Mouse (Mus musculus) embryonic facial prominence, embryonic 15.5 days (tissue): Measurements from ENCODE around the gene Prx. TPM values are rescaled to one million over a fixed set of nuclear protein-coding genes. Genes with fewer than 3 reads are reported as not detected.

Experiments
- ATAC-seq: fragments of 200-750 bp; cut with Nextera tagmentation; 2 replicates; pipeline ENCODE4 v1.8.0; 2017; ENCODE audit warnings: low read depth, moderate TSS enrichment; ENCODE audit not compliant: insufficient number of reproducible peaks, low FRiP score, low TSS enrichment
- H3K27ac ChIP-seq: fragments of 300-500 bp; sonication (generic); replicated peaks from 2 replicates; pipeline ENCODE4 v1.5.1; 2015; ENCODE audit warnings: mild to moderate bottlenecking, inconsistent platforms
- H3K27me3 ChIP-seq: fragments of 300-500 bp; sonication (generic); 2 replicates; pipeline ENCODE4 v1.6.1; 2015; ENCODE audit warnings: inconsistent platforms
- H3K36me3 ChIP-seq: fragments of 300-500 bp; sonication (generic); 2 replicates; pipeline ENCODE4 v1.6.1; 2015; ENCODE audit warnings: mild to moderate bottlenecking, inconsistent platforms
- H3K4me1 ChIP-seq: fragments of 300-500 bp; sonication (generic); 2 replicates; pipeline ENCODE4 v1.6.1; 2015; ENCODE audit warnings: inconsistent platforms
- H3K4me2 ChIP-seq: fragments of 300-500 bp; sonication (generic); replicated peaks from 2 replicates; pipeline ENCODE4 v1.6.1; 2015; ENCODE audit warnings: mild to moderate bottlenecking, inconsistent platforms
- H3K4me3 ChIP-seq: fragments of 300-500 bp; sonication (generic); replicated peaks from 2 replicates; pipeline ENCODE4 v1.5.1; 2015; ENCODE audit warnings: mild to moderate bottlenecking, inconsistent platforms
- H3K9ac ChIP-seq: fragments of 300-500 bp; sonication (generic); 2 replicates; pipeline ENCODE4 v1.6.1; 2015; ENCODE audit warnings: inconsistent platforms
- H3K9me3 ChIP-seq: fragments of 300-500 bp; sonication (generic); replicated peaks from 2 replicates; pipeline ENCODE4 v1.6.1; 2016; ENCODE audit warnings: inconsistent platforms
- WGBS: fragments of 180-500 bp; shearing (Covaris S2); methylation state at CpG from one replicate; pipeline ENCODE4 v1.1.7; 2015; 5-methylcytosine and 5-hydroxymethylcytosine counted together
- polyA plus RNA-seq: library from polyadenylated mRNA; unstranded; fragments of >200 nt; fragmentation: Nextera tagmentation; extraction: Ambion mirVana; gene quantifications from 2 replicates; pipeline ENCODE4 v1.2.1, GENCODE M21; 2015

The Prx gene
- polyA plus RNA-seq, 1 experiment from 2014 or later = 5.1 TPM

DNA sequence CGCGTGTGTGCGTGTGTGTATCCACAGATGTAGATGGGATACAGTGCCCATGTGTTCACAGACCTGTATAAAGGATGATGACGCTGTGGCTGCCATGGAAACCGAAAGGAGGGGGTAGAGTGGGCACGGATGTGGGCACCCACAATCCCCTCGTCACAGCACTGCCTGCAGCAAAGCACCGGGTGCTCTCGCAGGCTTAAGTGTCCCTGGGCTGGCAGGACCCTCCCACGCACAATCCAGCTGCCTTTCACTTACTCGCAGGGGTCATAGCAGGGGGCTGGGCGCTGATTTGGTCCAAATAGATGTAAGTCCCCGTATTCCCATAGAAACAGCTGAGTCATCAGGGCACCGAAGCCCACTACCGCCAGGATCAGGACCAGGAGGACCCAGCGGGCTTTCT is 42.3 kb downstream of the Prx start:
- Histone ChIP-seq H3K4me2 (0 out of 2 replicates have a peak overlapping the region, but pooled peaks have one; percentile 89), H3K27me3 (no peaks in the 10 kb centered on the region), H3K9me3 (no peaks in the 10 kb centered on the region), H3K36me3 (peaks cover 37% of the 10 kb centered on the region), H3K4me1 (peaks cover 17% of the 10 kb centered on the region), H3K9ac (no peak overlapping the region), H3K27ac (no peak overlapping the region), H3K4me3 (no peak overlapping the region)
- 78% methylated on average over 16 of the region's 16 CpGs for WGBS
- no peak for ATAC-seq

DNA sequence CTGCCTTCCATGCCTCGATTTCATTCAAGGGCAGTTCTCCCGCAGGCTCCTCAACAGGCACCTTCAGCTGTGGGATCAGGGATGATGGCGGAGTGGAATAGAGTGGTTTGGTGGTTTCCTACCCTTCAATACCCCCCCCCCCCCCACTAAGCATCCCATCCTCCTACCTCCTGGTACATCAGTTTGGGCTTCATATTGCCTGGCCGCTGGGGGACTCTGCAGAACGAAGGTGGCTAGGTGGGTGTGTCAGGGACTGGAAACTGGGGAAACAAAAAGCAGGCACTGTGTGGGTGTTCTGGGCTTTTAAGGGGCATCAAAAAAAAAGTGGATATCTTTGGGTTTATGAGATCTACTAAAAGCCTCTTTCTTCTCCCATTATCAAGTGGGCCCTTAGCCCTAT is 42.8 kb downstream of the Prx start:
- Histone ChIP-seq H3K4me2 (peak overlapping the region; percentile 89), H3K4me3 (peak overlapping the region; percentile 56), H3K9me3 (no peaks in the 10 kb centered on the region), H3K36me3 (peaks cover 33% of the 10 kb centered on the region), H3K9ac (peak overlapping the region; percentile 39; the same call in 1 of the 2 replicates), H3K27me3 (no peaks in the 10 kb centered on the region), H3K4me1 (peaks cover 17% of the 10 kb centered on the region), H3K27ac (no peak overlapping the region)
- WGBS = 53% methylated on average over 5 of the region's 5 CpGs
- ATAC-seq = no peak

DNA sequence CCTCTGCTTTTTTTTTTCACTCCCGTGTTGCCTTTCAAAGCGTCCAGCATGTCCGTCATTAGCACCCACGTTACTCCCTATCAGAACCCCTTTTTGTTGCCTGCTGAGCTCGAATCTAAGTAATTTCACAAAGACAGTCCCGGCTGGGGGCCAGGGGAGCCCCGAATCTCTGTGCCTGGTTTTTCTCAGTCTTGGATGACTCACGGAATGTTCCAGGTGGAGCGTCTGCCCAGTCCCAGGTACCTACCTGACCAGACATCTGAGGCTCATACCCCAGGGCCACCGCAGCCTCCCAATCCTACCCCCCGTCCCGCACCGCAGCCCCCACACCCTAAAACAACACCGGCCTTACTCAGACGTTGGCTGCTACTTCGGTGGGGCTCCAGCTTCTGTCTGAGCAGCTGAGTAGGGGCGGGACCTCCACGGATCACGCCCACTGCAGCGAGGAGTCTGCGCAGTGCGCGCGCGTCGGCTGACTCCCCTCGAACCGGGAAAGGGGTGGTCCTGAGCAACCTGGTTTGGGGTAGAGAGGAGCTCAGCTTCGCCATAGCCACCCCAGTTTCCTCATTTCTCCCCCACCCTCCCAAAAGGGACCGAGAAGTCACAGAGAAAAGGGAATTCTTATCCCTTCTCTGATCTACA is 43.4 kb downstream of the Prx start:
- peaks cover 17% of the 10 kb centered on the region for H3K4me1 ChIP-seq
- ATAC-seq = peak; percentile 88
- H3K4me3 ChIP-seq = peak overlapping the region; percentile 56
- peak overlapping the region; percentile 89 for H3K4me2 ChIP-seq
- no peaks in the 10 kb centered on the region for H3K9me3 ChIP-seq
- 1% methylated on average over 30 of the region's 30 CpGs for WGBS
- H3K36me3 ChIP-seq = peaks cover 27% of the 10 kb centered on the region
- no peaks in the 10 kb centered on the region for H3K27me3 ChIP-seq
- peak overlapping the region; percentile 48; the same call in 1 of the 2 replicates for H3K27ac ChIP-seq
- peak overlapping the region; percentile 39 for H3K9ac ChIP-seq

DNA sequence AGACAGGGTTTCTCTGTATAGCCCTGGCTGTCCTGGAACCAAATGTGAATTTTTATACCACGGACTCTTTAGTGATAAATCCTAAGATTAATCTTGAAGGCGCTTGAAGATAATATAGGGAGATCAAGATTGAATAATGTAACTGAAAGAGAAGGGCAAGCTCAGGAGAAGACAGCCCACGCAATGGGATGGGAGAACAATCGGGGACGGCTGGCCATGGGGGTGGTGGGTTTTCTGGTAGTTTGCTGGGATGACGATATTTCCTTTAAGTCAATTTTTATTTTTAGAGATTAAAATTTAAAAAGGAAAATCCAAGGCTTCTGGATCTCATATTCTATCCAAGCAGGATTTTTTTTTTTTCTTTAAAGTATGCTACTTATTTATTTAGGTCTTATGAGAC is 43.9 kb downstream of the Prx start:
- Histone ChIP-seq H3K9me3 (no peaks in the 10 kb centered on the region), H3K27ac (peak overlapping the region; percentile 48; the same call in 1 of the 2 replicates), H3K36me3 (peaks cover 21% of the 10 kb centered on the region), H3K4me2 (peak overlapping the region; percentile 89), H3K27me3 (no peaks in the 10 kb centered on the region), H3K4me3 (peak overlapping the region; percentile 56), H3K4me1 (peaks cover 17% of the 10 kb centered on the region), H3K9ac (peak overlapping the region; percentile 39; the same call in 1 of the 2 replicates)
- no peak for ATAC-seq
- 50% methylated on average over 6 of the region's 6 CpGs for WGBS

DNA sequence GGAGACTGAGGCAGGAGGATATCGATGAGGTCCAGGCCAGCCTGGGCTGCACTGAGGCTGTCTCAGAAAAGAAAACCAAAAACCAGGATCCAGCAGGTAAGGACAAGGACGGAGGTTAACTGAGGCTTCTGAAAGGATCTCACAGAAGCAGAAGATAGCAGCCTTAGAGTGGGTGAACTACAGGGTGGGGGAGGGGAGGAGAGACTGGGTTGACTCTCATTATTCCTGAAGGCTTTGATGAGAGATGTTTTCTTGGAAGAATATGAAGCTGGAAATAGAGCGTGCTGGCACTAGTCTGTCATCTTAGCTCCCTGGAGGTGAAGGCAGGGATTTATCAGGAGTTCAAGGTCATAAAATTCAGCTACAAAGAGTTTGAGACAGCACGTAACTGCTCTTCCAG is 44.7 kb downstream of the Prx start:
- H3K36me3 ChIP-seq = peaks cover 19% of the 10 kb centered on the region

DNA sequence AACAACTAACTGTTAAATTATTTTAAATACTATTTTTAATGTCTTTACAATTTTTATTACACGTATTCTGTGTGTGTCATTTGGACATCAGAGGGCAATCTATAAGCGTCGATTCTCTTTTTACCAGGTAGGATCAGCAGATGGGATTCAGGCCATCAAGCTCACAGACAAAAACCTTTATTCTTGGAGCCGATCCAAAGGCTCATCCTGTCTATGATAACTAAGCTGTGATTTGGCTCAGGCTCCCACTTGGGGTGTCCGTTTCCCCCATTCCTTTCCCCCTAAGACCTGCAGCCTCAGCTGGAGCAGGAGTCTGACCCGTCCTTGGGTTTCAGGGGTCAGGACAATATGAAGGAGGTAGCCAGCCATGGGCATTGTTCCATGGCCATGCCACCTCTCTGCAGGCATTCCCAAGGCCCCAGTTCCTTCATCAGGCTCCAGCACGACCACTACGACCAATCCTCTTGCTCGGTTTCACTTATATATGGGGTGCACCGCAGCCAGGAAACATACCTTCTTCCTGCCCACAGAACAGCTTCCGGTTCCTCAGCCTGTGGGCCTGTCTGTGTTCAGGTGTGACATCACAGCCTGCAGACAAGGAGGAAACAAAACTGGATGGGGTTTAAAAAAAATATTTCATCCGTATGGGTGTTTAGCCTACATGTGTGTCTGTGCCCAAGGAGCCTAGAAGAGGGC is 45.7 kb downstream of the Prx start:
- Histone ChIP-seq H3K4me3 (no peak overlapping the region), H3K4me2 (no peak overlapping the region), H3K9me3 (no peaks in the 10 kb centered on the region), H3K36me3 (peaks cover 10% of the 10 kb centered on the region), H3K4me1 (peaks cover 17% of the 10 kb centered on the region), H3K27ac (no peak overlapping the region), H3K9ac (no peak overlapping the region), H3K27me3 (no peaks in the 10 kb centered on the region)
- no peak for ATAC-seq
- 80% methylated on average over 12 of the region's 12 CpGs for WGBS

More for the DNA sequence above, 44.7 kb downstream of the Prx start:
- no peaks in the 10 kb centered on the region for H3K9me3 ChIP-seq
- no peak for ATAC-seq
- H3K27ac ChIP-seq = no peak overlapping the region
- H3K4me1 ChIP-seq = peaks cover 17% of the 10 kb centered on the region
- no peak overlapping the region for H3K4me2 ChIP-seq
- H3K4me3 ChIP-seq = no peak overlapping the region
- H3K9ac ChIP-seq = no peak overlapping the region
- WGBS = 76% methylated on average over 4 of the region's 4 CpGs
- no peaks in the 10 kb centered on the region for H3K27me3 ChIP-seq

DNA sequence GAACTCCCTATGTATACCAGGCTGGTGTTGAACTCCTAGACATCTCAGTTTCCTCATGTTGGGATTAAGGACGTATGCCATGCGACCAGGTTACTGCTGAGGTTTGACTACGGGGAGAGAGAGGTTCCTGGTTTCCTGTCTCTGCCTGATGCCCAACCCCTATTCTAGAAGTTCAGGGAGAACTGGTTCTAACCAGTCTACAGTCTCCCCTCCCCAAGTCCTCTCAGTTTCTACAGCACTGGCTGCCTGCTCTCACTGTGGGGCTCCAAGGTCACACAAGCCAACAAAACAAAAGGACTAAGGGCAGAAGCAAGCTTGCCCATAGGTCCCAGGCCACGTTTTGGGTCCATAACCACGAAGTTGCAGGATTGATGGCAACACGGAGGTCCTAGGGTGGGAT is 50.5 kb downstream of the Prx start:
- Histone ChIP-seq H3K4me1 (peaks cover 15% of the 10 kb centered on the region), H3K9ac (no peak overlapping the region), H3K27ac (no peak overlapping the region), H3K27me3 (no peaks in the 10 kb centered on the region), H3K4me3 (no peak overlapping the region), H3K9me3 (no peaks in the 10 kb centered on the region), H3K36me3 (no peaks in the 10 kb centered on the region), H3K4me2 (no peak overlapping the region)
- 68% methylated on average over 6 of the region's 6 CpGs for WGBS
- no peak for ATAC-seq

DNA sequence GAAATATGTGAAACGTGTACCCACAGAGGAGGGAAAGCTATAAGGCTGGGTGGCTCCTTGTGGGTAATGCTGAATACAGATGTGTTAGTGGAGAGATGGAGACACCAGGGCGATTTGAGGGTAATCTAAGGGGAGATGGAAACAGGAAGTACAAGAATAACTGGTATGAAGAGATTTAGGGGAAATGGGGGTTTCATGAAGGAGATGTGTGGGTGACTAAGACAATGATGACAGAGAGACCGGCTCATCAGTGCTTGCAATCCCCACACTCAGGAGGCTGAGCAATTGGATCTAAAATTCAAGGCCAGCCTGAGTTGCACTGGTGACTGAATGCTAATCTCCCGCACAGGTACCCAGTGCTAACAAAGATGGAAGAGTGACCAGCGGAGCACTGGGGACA is 52.9 kb downstream of the Prx start:
- no peak overlapping the region; the same call in 1 of the 2 replicates for H3K9ac ChIP-seq
- no peaks in the 10 kb centered on the region for H3K9me3 ChIP-seq
- H3K27ac ChIP-seq = 0 out of 2 replicates have a peak overlapping the region, but pooled peaks have one; percentile 63
- no peak for ATAC-seq
- H3K4me2 ChIP-seq = peak overlapping the region; percentile 75
- WGBS = 48% methylated on average over 5 of the region's 5 CpGs
- H3K4me3 ChIP-seq = peak overlapping the region; percentile 77
- H3K4me1 ChIP-seq = peaks cover 19% of the 10 kb centered on the region
- peaks cover 10% of the 10 kb centered on the region for H3K36me3 ChIP-seq
- no peaks in the 10 kb centered on the region for H3K27me3 ChIP-seq

DNA sequence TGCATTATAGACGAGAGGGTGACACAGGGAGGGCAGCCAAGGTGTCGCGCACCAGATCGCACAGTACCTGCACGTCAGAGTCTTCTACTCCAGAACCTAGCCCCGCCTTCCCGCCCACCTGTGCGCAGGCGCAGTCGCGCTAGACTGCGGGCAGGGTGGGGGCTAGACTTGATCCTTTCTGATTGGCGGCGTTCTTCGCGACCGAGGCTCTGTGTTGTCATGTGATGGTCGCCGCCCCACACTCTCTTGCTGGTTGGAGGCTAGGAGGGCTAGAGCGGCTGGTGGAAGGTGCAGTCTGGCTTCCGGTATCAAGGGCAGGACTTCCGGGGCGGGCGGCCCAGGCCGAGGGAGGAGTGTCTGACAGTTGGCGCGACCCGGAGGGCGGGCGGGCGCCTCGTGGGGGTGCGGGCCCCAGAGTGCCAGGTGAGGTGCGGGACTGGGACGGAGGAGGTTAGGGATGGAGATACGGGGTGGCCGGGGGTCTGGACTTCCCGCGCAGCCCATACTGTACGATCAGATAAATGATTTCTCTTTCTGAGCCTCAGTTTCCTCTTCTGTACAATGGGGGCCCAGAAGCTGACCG is 53.9 kb downstream of the Prx start, which contains the start of the genes Pld3 and 2310022A10Rik:
Gene Pld3 (minus strand): TSS at position 288 of the 583 bp plus-strand sequence.
Gene 2310022A10Rik (plus strand): TSS at position 303 of the 583 bp plus-strand sequence.
- H3K4me1 ChIP-seq = peaks cover 19% of the 10 kb centered on the region
- H3K27me3 ChIP-seq = no peaks in the 10 kb centered on the region
- H3K9ac ChIP-seq = peak within 1 kb of the TSS; percentile 63
- peak; percentile 99 for ATAC-seq
- H3K27ac ChIP-seq = peak within 1 kb of the TSS; percentile 63
- peak within 1 kb of the TSS; percentile 77 for H3K4me3 ChIP-seq
- peaks cover 10% of the 10 kb centered on the region for H3K36me3 ChIP-seq
- under 1% methylated on average over 41 of the region's 41 CpGs for WGBS
- H3K4me2 ChIP-seq = peak within 1 kb of the TSS; percentile 75
- no peaks in the 10 kb centered on the region for H3K9me3 ChIP-seq

DNA sequence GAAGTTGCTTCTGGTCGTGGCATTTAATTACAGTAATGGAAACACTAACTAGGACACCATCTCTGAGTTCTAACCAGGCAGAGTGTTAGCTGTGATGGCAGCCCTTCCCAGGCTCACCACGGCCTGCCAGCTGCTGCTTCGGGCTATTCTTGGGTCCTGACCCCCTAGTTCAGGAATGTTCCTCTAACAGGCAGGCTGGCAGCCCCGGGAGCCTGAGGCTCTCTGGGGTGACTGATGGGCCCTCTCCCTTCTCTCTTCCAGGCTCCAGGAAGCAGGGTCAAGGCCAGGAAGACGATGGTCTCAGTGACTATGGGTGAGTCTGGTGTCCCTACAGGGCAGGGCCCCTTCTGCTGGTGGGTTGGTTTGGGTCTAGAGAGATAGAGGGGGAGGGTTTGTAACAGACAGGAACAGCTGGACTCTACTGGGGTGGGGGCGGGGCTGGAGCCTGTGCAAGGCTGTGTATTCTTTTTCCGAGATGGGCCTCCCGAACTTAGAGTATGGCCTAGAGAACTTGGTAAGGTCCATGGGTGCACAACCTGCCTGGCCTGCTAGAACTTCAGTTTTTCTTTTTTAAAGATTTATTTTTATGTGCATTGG is 61.3 kb downstream of the Prx start:
- Histone ChIP-seq H3K27me3 (no peaks in the 10 kb centered on the region), H3K27ac (peak overlapping the region; percentile 51; the same call in 1 of the 2 replicates), H3K9me3 (no peaks in the 10 kb centered on the region), H3K4me2 (no peak overlapping the region), H3K4me1 (no peaks in the 10 kb centered on the region), H3K4me3 (no peak overlapping the region), H3K9ac (no peak overlapping the region), H3K36me3 (peaks cover 69% of the 10 kb centered on the region)
- peak; percentile 67 for ATAC-seq
- WGBS = 57% methylated on average over 8 of the region's 8 CpGs

DNA sequence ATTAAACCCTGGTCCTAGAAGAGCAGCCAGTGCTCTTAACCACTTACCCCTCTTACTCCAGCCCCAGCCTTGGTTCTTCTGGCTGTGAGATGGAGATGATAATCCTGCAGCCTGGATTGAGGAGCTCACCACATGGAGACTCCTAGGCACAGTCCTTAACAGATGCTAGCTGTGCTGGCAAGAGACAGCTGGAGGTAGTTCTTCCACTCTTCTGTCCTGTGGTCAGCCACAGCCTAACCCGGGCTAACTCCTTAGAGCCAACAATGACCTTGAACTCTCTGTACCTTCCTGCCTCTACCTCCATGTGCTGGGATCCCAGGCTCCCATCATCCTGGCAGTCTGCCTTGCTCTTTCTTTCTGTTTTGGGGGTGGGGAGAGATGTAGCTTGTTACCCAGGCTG is 61.9 kb downstream of the Prx start:
- 83% methylated on average over 1 of the region's 1 CpGs for WGBS
- Histone ChIP-seq H3K4me1 (no peaks in the 10 kb centered on the region), H3K36me3 (peaks cover 69% of the 10 kb centered on the region), H3K27me3 (no peaks in the 10 kb centered on the region), H3K4me3 (no peak overlapping the region), H3K27ac (peak overlapping the region; percentile 51; the same call in 1 of the 2 replicates), H3K9me3 (no peaks in the 10 kb centered on the region), H3K4me2 (no peak overlapping the region), H3K9ac (no peak overlapping the region)
- no peak for ATAC-seq
